Mouse (Mus musculus): ENCODE measurements at regions not wholly inside any gene's neighbourhood (a gene's known extent, or its start where the extent isn't known, plus 50 kb on each side); places are given as distances from the start of the nearest gene placed in this dataset.

DNA sequence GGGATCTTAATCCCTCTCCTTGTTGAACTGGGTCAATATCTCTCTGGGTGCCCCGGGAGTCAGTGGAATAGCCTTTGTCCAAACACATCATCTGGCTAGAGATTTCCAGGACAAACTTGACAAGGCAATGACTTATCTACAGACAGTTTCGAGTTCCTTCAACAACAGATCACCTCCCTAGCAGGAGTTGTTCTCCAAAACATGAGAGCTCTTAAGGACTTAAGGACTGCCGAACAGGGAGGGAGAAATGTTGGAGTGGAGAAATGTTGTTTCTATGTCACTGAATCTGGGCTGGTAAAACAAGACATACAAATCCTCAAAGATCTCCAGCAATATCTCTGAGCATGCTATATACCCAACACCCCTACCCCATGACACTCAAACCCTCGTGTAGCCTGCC is 59.7 kb upstream of the Cox10 start:
- DNase-seq (ENCODE audit: low spot score) = no peak

GRCm38 (mm10) chr11:64135766-64136165 is 56.5 kb upstream of the Cox10 start:
- DNase-seq (ENCODE audit: low spot score) = no peak

- DNase-seq (ENCODE audit: low spot score) = no peak
Observed at GRCm38 (mm10) chr11:64135308-64135591, 56.0 kb upstream of the Cox10 start.

GRCm38 (mm10) chr11:64134571-64135307 is 55.5 kb upstream of the Cox10 start:
- no peak for DNase-seq (ENCODE audit: low spot score)
